Mouse (Mus musculus): ENCODE results near the gene Pira2. TPM values are rescaled to one million over a fixed set of nuclear protein-coding genes. Genes with fewer than 3 reads are reported as not detected.
"Not testable (repeated sequence)": the region's sequence is repeated elsewhere in the genome, so short reads cannot be mapped to it uniquely, and the experiment has no call there.

Pira2 gene
- total RNA-seq (2021), result under 1 TPM; 0.16 to 0.18 TPM
- long read RNA-seq, experiment 1, result 0 reads
- long read RNA-seq, experiment 2, result 0 reads

DNA sequence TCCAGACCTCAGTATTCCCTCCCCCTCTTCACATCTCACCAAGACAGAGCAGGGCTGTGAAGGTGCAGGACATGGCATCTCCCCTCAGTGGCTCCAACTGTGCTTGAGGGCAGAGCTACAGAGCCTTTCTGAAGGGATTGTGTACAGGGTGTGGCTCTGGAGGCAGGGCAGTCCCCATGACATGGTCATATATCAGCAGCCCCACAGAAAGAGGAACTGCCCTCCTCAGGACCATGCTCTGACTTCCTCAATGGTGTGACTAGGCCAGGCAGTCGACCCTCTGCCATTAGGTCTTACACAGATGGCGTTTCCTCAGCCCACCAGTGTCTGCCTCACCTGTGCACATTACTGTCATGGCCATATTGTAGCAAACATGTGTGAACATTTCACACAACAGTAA lies at the start of gene Pira2:
Gene Pira2, minus strand, starts transcription at position 101 of the 400 bp plus-strand sequence.
- intact Hi-C loops (cut with DNase I; ENCODE audit: low total_unique reads); DNase-seq: not testable (repeated sequence)

DNA sequence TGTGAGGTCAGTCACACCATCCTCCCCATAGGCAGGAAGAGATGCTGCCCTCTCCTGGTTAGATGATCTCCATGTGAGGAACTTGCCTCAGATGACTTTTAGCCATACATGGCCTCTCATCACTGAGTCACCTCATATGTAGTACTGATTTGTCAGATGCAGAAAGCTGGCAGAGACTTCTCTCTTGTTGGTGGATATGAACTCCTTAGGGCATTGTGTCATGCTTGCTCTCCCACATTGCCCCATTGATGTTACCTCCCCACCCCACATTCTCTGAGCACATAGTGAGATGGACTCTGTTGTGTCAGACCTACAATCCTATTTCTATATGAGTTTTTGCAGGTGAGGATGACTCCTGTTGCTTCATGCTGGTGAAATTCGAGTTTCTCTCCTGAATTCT lies 30.2 kb upstream of the Pira2 start:
- intact Hi-C loops (cut with DNase I; ENCODE audit: low total_unique reads); DNase-seq: not testable (repeated sequence)

DNA sequence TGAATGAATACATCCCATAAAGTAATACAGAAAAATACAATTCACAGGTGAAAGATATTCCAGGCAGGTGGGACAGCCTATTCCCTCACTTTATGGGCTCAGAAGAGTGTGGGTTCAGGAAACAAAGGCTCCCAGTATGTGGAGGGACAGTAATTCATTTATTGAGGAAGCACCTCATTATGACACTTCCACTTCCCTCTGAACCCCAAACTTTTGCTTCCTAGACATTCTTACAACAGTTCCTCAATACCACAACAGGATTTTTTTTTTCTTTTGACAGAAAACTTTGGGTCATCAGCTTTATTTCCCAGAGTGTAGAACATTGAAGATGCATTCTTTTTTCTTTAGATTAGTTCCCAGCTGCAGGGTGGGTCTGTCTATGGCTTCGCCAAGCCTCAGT lies 7.0 kb downstream of the Pira2 start:
- intact Hi-C loops (cut with DNase I; ENCODE audit: low total_unique reads); DNase-seq: not testable (repeated sequence)

DNA sequence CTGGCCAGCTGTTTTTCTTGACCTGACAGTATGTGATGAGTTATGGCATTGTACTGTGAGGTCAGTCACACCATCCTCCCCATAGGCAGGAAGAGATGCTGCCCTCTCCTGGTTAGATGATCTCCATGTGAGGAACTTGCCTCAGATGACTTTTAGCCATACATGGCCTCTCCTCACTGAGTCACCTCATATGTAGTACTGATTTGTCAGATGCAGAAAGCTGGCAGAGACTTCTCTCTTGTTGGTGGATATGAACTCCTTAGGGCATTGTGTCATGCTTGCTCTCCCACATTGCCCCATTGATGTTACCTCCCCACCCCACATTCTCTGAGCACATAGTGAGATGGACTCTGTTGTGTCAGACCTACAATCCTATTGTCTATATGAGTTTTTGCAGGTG lies 14.2 kb downstream of the Pira2 start:
- intact Hi-C loops (cut with DNase I; ENCODE audit: low total_unique reads); DNase-seq: not testable (repeated sequence)

DNA sequence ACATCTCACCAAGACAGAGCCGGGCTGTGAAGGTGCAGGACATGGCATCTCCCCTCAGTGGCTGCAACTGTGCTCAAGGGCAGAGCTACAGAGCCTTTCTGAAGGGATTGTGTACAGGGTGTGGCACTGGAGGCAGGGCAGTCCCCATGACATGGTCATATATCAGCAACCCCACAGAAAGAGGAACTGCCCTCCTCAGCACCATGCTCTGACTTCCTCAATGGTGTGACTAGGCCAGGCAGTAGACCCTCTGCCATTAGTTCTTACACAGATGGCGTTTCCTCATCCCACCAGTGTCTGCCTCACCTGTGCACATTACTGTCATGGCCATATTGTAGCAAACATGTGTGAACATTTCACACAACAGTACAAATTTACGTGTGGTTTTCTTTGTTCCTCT lies 19.3 kb downstream of the Pira2 start, which contains the start of gene Gm15448:
Gene Gm15448, minus strand, starts transcription at position 89 of the 400 bp plus-strand sequence.
- intact Hi-C loops (cut with DNase I; ENCODE audit: low total_unique reads); DNase-seq: not testable (repeated sequence)

DNA sequence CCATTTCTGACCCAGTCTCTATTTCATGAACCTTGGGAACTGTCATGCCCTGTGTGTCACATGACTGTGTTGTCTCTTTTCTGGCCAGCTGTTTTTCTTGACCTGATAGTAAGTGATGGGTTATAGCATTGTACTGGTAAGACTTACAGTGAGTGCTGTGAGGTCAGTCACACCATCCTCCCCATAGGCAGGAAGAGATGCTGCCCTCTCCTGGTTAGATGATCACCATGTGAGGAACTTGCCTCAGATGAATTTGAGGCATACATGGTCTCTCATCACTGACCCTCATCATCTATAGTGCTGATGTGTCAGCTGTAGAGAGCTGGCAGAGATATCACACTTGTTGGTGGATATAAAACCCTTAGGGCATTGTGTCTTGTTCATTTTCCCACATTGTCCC lies 32.9 kb downstream of the Pira2 start:
- DNase-seq; intact Hi-C loops (cut with DNase I; ENCODE audit: low total_unique reads): not testable (repeated sequence)

DNA sequence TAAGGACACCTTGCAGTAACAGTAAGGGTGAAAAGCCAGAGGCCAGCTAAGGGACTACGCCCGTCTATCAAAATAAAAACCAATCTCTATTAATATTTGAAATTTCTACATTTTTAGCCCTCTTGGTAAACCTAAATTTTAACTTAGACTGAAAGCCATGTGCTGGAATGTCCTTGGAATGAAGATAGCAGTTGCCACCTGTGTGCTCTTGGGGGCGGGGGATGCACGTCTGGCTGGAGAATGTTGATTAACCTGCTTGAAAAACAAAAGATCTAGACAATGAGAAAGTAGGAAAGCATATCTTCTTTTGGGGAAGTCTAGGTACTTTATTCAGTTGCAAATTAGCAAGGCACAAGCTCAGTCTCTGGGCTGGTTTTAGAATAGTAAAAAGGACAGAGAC lies 41.9 kb downstream of the Pira2 start:
- DNase-seq; intact Hi-C loops (cut with DNase I; ENCODE audit: low total_unique reads): not testable (repeated sequence)

DNA sequence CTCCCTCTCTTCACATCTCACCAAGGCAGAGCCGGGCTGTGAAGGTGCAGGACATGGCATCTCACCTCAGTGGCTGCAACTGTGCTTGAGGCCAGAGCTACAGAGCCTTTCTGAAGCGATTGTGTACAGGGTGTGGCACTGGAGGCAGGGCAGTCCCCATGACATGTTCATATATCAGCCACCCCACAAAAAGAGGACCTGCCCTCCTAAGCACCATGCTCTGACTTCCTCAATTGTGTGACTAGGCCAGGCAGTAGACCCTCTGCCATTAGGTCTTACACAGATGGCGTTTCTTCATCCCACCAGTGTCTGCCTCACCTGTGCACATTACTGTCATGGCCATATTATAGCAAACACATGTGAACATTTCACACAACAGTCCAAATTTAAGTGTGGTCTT lies 44.9 kb downstream of the Pira2 start:
- DNase-seq; intact Hi-C loops (cut with DNase I; ENCODE audit: low total_unique reads): not testable (repeated sequence)

DNA sequence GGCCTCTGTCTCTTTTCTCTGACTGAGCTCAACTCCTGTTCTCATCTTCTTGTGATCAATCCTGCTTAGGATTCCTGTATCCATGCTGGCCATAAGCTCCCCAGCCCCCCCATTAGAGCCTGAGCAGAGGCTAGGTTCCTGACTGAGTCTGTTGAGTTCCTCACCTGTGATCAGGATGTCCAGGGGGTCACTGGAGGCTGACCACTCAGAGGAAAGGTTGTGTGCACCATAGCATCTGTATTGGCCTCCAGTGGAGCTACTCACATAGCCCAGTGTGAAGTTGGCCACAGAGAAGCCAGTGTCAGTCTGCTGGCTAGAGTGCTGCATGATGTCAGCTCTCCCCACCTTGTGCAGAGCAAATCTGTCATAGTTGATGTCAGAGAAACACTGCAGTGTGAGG lies 48.6 kb downstream of the Pira2 start:
- intact Hi-C loops (cut with DNase I; ENCODE audit: low total_unique reads); DNase-seq: not testable (repeated sequence)

Other genes starting within 250 kb of the Pira2 start
- gene Oscar, start 228.9 kb downstream of the Pira2 start, total RNA-seq (2021), result under 1 TPM in 1 of 2 experiments, not detected in 1; 0.13 TPM
- 100 to 1,000 TPM; 731 to 849 TPM for gene Ndufa3, start 227.7 kb downstream of the Pira2 start, total RNA-seq (2021)
- gene Tfpt, start 215.1 kb downstream of the Pira2 start, total RNA-seq (2021), result 10 to 100 TPM; 11.5 to 14.6 TPM
- 10 to 100 TPM; 24.7 to 27.4 TPM for gene Prpf31, start 215.1 kb downstream of the Pira2 start, total RNA-seq (2021)
- 10 to 100 TPM; 18.0 to 22.3 TPM for gene Cnot3, start 199.8 kb downstream of the Pira2 start, total RNA-seq (2021)
- 1 to 10 TPM; 4.8 to 5.6 TPM for gene Leng1, start 179.2 kb downstream of the Pira2 start, total RNA-seq (2021)
- gene Tmc4, start 167.5 kb downstream of the Pira2 start, total RNA-seq (2021), result under 1 TPM; 0.64 to 0.84 TPM
- 10 to 100 TPM; 37.3 to 40.6 TPM for gene Tsen34, start 152.2 kb downstream of the Pira2 start, total RNA-seq (2021)
- gene Mboat7, start 151.5 kb downstream of the Pira2 start, total RNA-seq (2021), result 10 to 100 TPM; 10.6 to 12.8 TPM
- gene Rps9, start 141.1 kb downstream of the Pira2 start, total RNA-seq (2021), result 100 to 1,000 TPM; 561 to 608 TPM
- gene Pirb, start 124.7 kb downstream of the Pira2 start, total RNA-seq (2021), result 1 to 10 TPM; 1.0 to 1.3 TPM
- gene Gm15448, start 19.4 kb downstream of the Pira2 start, total RNA-seq (2021), result under 1 TPM in 1 of 2 experiments, not detected in 1; 0.10 TPM
- under 1 TPM in 1 of 2 experiments, not detected in 1; 0.12 TPM for gene Gm14548, start 53.1 kb upstream of the Pira2 start, total RNA-seq (2021)
- not detected for gene Lilra6, start 70.5 kb upstream of the Pira2 start, total RNA-seq (2021)
- under 1 TPM; 0.24 to 0.37 TPM for gene Lair1, start 218.2 kb upstream of the Pira2 start, total RNA-seq (2021)

Data from gastrocnemius, postnatal 14 days (tissue).